Mouse (Mus musculus) forebrain, embryonic 13.5 days (tissue): ENCODE results near the gene Sh2d5. TPM values are rescaled to one million over a fixed set of nuclear protein-coding genes. Genes with fewer than 3 reads are reported as not detected.

ENCODE experiments used
- ATAC-seq: fragments of 200-750 bp; cut with Nextera tagmentation; 2 replicates; pipeline ENCODE4 v1.8.0; 2017
- H3K27ac ChIP-seq: fragments of 300-500 bp; sonication (generic); 2 replicates; pipeline ENCODE4 v1.5.1; 2015; ENCODE audit warnings: inconsistent platforms, mild to moderate bottlenecking, moderate library complexity
- H3K27me3 ChIP-seq: fragments of 300-500 bp; sonication (generic); 2 replicates; pipeline ENCODE4 v1.6.1; 2015; ENCODE audit warnings: mild to moderate bottlenecking, inconsistent platforms
- H3K36me3 ChIP-seq: fragments of 300-500 bp; sonication (generic); 2 replicates; pipeline ENCODE4 v1.6.1; 2015; ENCODE audit warnings: mild to moderate bottlenecking, inconsistent platforms; ENCODE audit not compliant: poor library complexity, severe bottlenecking
- H3K4me1 ChIP-seq: fragments of 300-500 bp; sonication (generic); 2 replicates; pipeline ENCODE4 v1.6.1; 2015; ENCODE audit warnings: inconsistent platforms
- H3K4me2 ChIP-seq: fragments of 300-500 bp; sonication (generic); 2 replicates; pipeline ENCODE4 v1.6.1; 2015; ENCODE audit warnings: inconsistent platforms, mild to moderate bottlenecking, moderate library complexity
- H3K4me3 ChIP-seq: fragments of 300-500 bp; sonication (generic); 2 replicates; pipeline ENCODE4 v1.5.1; 2015; ENCODE audit warnings: mild to moderate bottlenecking, inconsistent platforms
- H3K9ac ChIP-seq: fragments of 300-500 bp; sonication (generic); 2 replicates; pipeline ENCODE4 v1.6.1; 2015; ENCODE audit warnings: mild to moderate bottlenecking, inconsistent platforms
- H3K9me3 ChIP-seq: fragments of 300-500 bp; sonication (generic); replicated peaks from 2 replicates; pipeline ENCODE4 v1.6.1; 2016; ENCODE audit warnings: inconsistent platforms
- WGBS: fragments of 180-500 bp; shearing (Covaris S2); methylation state at CpG from one replicate; pipeline ENCODE4 v1.1.7; 2015; 5-methylcytosine and 5-hydroxymethylcytosine counted together
- polyA plus RNA-seq: library from polyadenylated mRNA; unstranded; fragments of >200 nt; fragmentation: Nextera tagmentation; extraction: Ambion mirVana; gene quantifications from 2 replicates; pipeline ENCODE4 v1.2.1, GENCODE M21; 2015

Gene Sh2d5
- polyA plus RNA-seq, 1 experiment from 2014 or later, result 2.5 TPM

GRCm38 (mm10) chr4:138220761-138221160 is 29.4 kb upstream of the Sh2d5 start:
- H3K36me3 ChIP-seq, result peaks cover 38% of the 10 kb centered on the region
- no peak overlapping the region for H3K9ac ChIP-seq
- H3K27me3 ChIP-seq, result no peaks in the 10 kb centered on the region
- ATAC-seq, result no peak
- no peak overlapping the region for H3K4me3 ChIP-seq
- H3K27ac ChIP-seq, result no peak overlapping the region
- WGBS, result 87% methylated on average over 7 of the region's 7 CpGs
- H3K4me2 ChIP-seq, result no peak overlapping the region
- H3K9me3 ChIP-seq, result no peaks in the 10 kb centered on the region
- H3K4me1 ChIP-seq, result peaks cover 34% of the 10 kb centered on the region

GRCm38 (mm10) chr4:138221406-138221805 is 28.8 kb upstream of the Sh2d5 start:
- no peaks in the 10 kb centered on the region for H3K9me3 ChIP-seq
- no peak for ATAC-seq
- peaks cover 30% of the 10 kb centered on the region for H3K4me1 ChIP-seq
- no peak overlapping the region for H3K4me3 ChIP-seq
- peaks cover 45% of the 10 kb centered on the region for H3K36me3 ChIP-seq
- no peak overlapping the region for H3K9ac ChIP-seq
- H3K27ac ChIP-seq, result no peak overlapping the region
- H3K27me3 ChIP-seq, result no peaks in the 10 kb centered on the region
- WGBS, result 93% methylated on average over 5 of the region's 5 CpGs
- no peak overlapping the region for H3K4me2 ChIP-seq

- H3K9me3 ChIP-seq, result no peaks in the 10 kb centered on the region
- peaks cover 54% of the 10 kb centered on the region for H3K36me3 ChIP-seq
- no peaks in the 10 kb centered on the region for H3K27me3 ChIP-seq
- H3K4me1 ChIP-seq, result peaks cover 30% of the 10 kb centered on the region
- H3K9ac ChIP-seq, result no peak overlapping the region
- WGBS, result 88% methylated on average over 5 of the region's 5 CpGs
- H3K4me2 ChIP-seq, result no peak overlapping the region
- no peak for ATAC-seq
- no peak overlapping the region for H3K4me3 ChIP-seq
- no peak overlapping the region for H3K27ac ChIP-seq
These were observed 27.8 kb upstream of the Sh2d5 start for GRCm38 (mm10) chr4:138222396-138222795.

- no peak overlapping the region for H3K4me2 ChIP-seq
- no peak overlapping the region for H3K9ac ChIP-seq
- H3K9me3 ChIP-seq, result no peaks in the 10 kb centered on the region
- H3K36me3 ChIP-seq, result peaks cover 66% of the 10 kb centered on the region
- H3K4me1 ChIP-seq, result peaks cover 21% of the 10 kb centered on the region
- ATAC-seq, result no peak
- no peaks in the 10 kb centered on the region for H3K27me3 ChIP-seq
- no peak overlapping the region for H3K4me3 ChIP-seq
- 90% methylated on average over 10 of the region's 10 CpGs for WGBS
- H3K27ac ChIP-seq, result no peak overlapping the region
These were observed 26.6 kb upstream of the Sh2d5 start for GRCm38 (mm10) chr4:138223623-138224022.

GRCm38 (mm10) chr4:138246756-138247665 is 3.2 kb upstream of the Sh2d5 start:
- Histone ChIP-seq H3K4me1 (peaks cover 25% of the 10 kb centered on the region), H3K9me3 (no peaks in the 10 kb centered on the region), H3K9ac (no peak overlapping the region), H3K4me2 (no peak overlapping the region), H3K27ac (no peak overlapping the region), H3K4me3 (no peak overlapping the region), H3K27me3 (peaks cover 30% of the 10 kb centered on the region), H3K36me3 (peaks cover 60% of the 10 kb centered on the region)
- WGBS, result 70% methylated on average over 27 of the region's 27 CpGs
- no peak for ATAC-seq

- peak overlapping the region; percentile 19; the same call in 1 of the 2 replicates for H3K27ac ChIP-seq
- H3K9me3 ChIP-seq, result no peaks in the 10 kb centered on the region
- H3K36me3 ChIP-seq, result peaks cover 12% of the 10 kb centered on the region
- H3K4me1 ChIP-seq, result peaks cover 34% of the 10 kb centered on the region
- H3K9ac ChIP-seq, result peak overlapping the region; percentile 57
- peaks cover 71% of the 10 kb centered on the region for H3K27me3 ChIP-seq
- under 1% methylated on average over 14 of the region's 14 CpGs for WGBS
- H3K4me3 ChIP-seq, result peak overlapping the region; percentile 54
- ATAC-seq, result peak; percentile 7; the same call in 1 of the 2 replicates
- H3K4me2 ChIP-seq, result peak overlapping the region; percentile 98
These were observed 1.6 kb downstream of the Sh2d5 start for GRCm38 (mm10) chr4:138251819-138252218.

GRCm38 (mm10) chr4:138252231-138252630 is 2.0 kb downstream of the Sh2d5 start:
- Histone ChIP-seq H3K4me3 (peak overlapping the region; percentile 54), H3K27ac (no peak overlapping the region), H3K9me3 (no peaks in the 10 kb centered on the region), H3K4me2 (peak overlapping the region; percentile 98), H3K27me3 (peaks cover 75% of the 10 kb centered on the region), H3K4me1 (peaks cover 34% of the 10 kb centered on the region), H3K9ac (peak overlapping the region; percentile 57; the same call in 1 of the 2 replicates), H3K36me3 (peaks cover 8% of the 10 kb centered on the region)
- no peak for ATAC-seq
- 19% methylated on average over 5 of the region's 5 CpGs for WGBS

GRCm38 (mm10) chr4:138257116-138257687 is 7.0 kb downstream of the Sh2d5 start:
- H3K4me2 ChIP-seq, result no peak overlapping the region
- ATAC-seq, result no peak
- no peak overlapping the region for H3K9ac ChIP-seq
- no peak overlapping the region for H3K27ac ChIP-seq
- H3K9me3 ChIP-seq, result no peaks in the 10 kb centered on the region
- 83% methylated on average over 22 of the region's 22 CpGs for WGBS
- H3K27me3 ChIP-seq, result peaks cover 60% of the 10 kb centered on the region
- H3K36me3 ChIP-seq, result no peaks in the 10 kb centered on the region
- peaks cover 12% of the 10 kb centered on the region for H3K4me1 ChIP-seq
- H3K4me3 ChIP-seq, result no peak overlapping the region

- Histone ChIP-seq H3K27me3 (peaks cover 56% of the 10 kb centered on the region), H3K9me3 (no peaks in the 10 kb centered on the region), H3K27ac (no peak overlapping the region), H3K4me1 (peaks cover 13% of the 10 kb centered on the region), H3K4me3 (no peak overlapping the region), H3K9ac (no peak overlapping the region), H3K4me2 (no peak overlapping the region), H3K36me3 (no peaks in the 10 kb centered on the region)
- WGBS, result 84% methylated on average over 7 of the region's 7 CpGs
- no peak for ATAC-seq
These were observed 8.5 kb downstream of the Sh2d5 start for GRCm38 (mm10) chr4:138258663-138259062.

- Histone ChIP-seq H3K4me1 (peaks cover 13% of the 10 kb centered on the region), H3K9ac (no peak overlapping the region), H3K4me2 (no peak overlapping the region), H3K4me3 (no peak overlapping the region), H3K27me3 (peaks cover 56% of the 10 kb centered on the region), H3K36me3 (no peaks in the 10 kb centered on the region), H3K27ac (no peak overlapping the region), H3K9me3 (no peaks in the 10 kb centered on the region)
- 81% methylated on average over 5 of the region's 5 CpGs for WGBS
- ATAC-seq, result no peak
These were observed 9.3 kb downstream of the Sh2d5 start for GRCm38 (mm10) chr4:138259482-138259881.

GRCm38 (mm10) chr4:138261843-138262681 is 11.9 kb downstream of the Sh2d5 start:
- Histone ChIP-seq H3K36me3 (no peaks in the 10 kb centered on the region), H3K4me2 (peak overlapping the region; percentile 79), H3K27ac (no peak overlapping the region), H3K4me1 (peaks cover 13% of the 10 kb centered on the region), H3K9ac (peak overlapping the region; percentile 59), H3K4me3 (peak overlapping the region; percentile 66), H3K27me3 (peaks cover 44% of the 10 kb centered on the region), H3K9me3 (no peaks in the 10 kb centered on the region)
- under 1% methylated on average over 55 of the region's 78 CpGs for WGBS
- peak; percentile 88 for ATAC-seq

GRCm38 (mm10) chr4:138267869-138268268 is 17.7 kb downstream of the Sh2d5 start:
- Histone ChIP-seq H3K27me3 (peaks cover 26% of the 10 kb centered on the region), H3K4me3 (no peak overlapping the region), H3K4me1 (peaks cover 5% of the 10 kb centered on the region), H3K4me2 (no peak overlapping the region), H3K27ac (no peak overlapping the region), H3K9me3 (no peaks in the 10 kb centered on the region), H3K36me3 (no peaks in the 10 kb centered on the region), H3K9ac (no peak overlapping the region)
- ATAC-seq, result no peak
- 90% methylated on average over 10 of the region's 10 CpGs for WGBS
